Mouse (Mus musculus): ENCODE measurements around the gene Olfr118. TPM values are rescaled to one million over a fixed set of nuclear protein-coding genes. Genes with fewer than 3 reads are reported as not detected.
"Not testable (repeated sequence)": the region's sequence is repeated elsewhere in the genome, so short reads cannot be mapped to it uniquely, and the experiment has no call there.

The Olfr118 gene
- not detected in 2 replicates for polyA plus RNA-seq (2014; fragmentation: Nextera tagmentation; extraction: Ambion mirVana)

- H3K9ac ChIP-seq (ENCODE audit: low read depth, low read length): no peak within 1 kb of the TSS
- no peaks in the 10 kb centered on the region for H3K27me3 ChIP-seq (ENCODE audit: control insufficient read depth, insufficient read depth, low read length)
- H3K4me2 ChIP-seq: no peak within 1 kb of the TSS
- H3K4me3 ChIP-seq (ENCODE audit: low read depth, low read length): no peak within 1 kb of the TSS
- no peaks in the 10 kb centered on the region for H3K4me1 ChIP-seq (ENCODE audit: control insufficient read depth, insufficient read depth, low read length)
- no peaks in the 10 kb centered on the region for H3K36me3 ChIP-seq (ENCODE audit: control insufficient read depth, insufficient read depth, low read length)
- H3K9me3 ChIP-seq (replicated peaks; ENCODE audit: control insufficient read depth, low read length): no peaks in the 10 kb centered on the region
- no peak within 1 kb of the TSS for H3K27ac ChIP-seq (ENCODE audit: low read depth, low read length)
- 56% methylated on average over 2 of the region's 2 CpGs for WGBS (ENCODE audit: insufficient replicate concordance)
- no peak for ATAC-seq (replicated peaks; ENCODE audit: insufficient number of reproducible peaks, low FRiP score, low TSS enrichment)
Measured at GRCm38 (mm10) chr17:37666688-37667087, at the start of gene Olfr118. Gene Olfr118, plus strand, starts transcription at chr17:37666988.

- no peak within 1 kb of the TSS for H3K27ac ChIP-seq (ENCODE audit: low read depth, low read length)
- no peak for ATAC-seq (replicated peaks; ENCODE audit: insufficient number of reproducible peaks, low FRiP score, low TSS enrichment)
- H3K9ac ChIP-seq (ENCODE audit: low read depth, low read length): no peak within 1 kb of the TSS
- no peaks in the 10 kb centered on the region for H3K36me3 ChIP-seq (ENCODE audit: control insufficient read depth, insufficient read depth, low read length)
- no peaks in the 10 kb centered on the region for H3K27me3 ChIP-seq (ENCODE audit: control insufficient read depth, insufficient read depth, low read length)
- no peak within 1 kb of the TSS for H3K4me2 ChIP-seq
- 69% methylated on average over 2 of the region's 2 CpGs for WGBS (ENCODE audit: insufficient replicate concordance)
- peaks cover 4% of the 10 kb centered on the region; the same call in 1 of the 2 replicates for H3K9me3 ChIP-seq (replicated peaks; ENCODE audit: control insufficient read depth, low read length)
- H3K4me3 ChIP-seq (ENCODE audit: low read depth, low read length): no peak within 1 kb of the TSS
- H3K4me1 ChIP-seq (ENCODE audit: control insufficient read depth, insufficient read depth, low read length): no peaks in the 10 kb centered on the region
Measured at GRCm38 (mm10) chr17:37627009-37627408, 39.8 kb upstream of the Olfr118 start, which contains the start of the genes Olfr115 and Olfr116. Gene Olfr115, minus strand, starts transcription at chr17:37627109. Gene Olfr116, minus strand, starts transcription at chr17:37627199.

GRCm38 (mm10) chr17:37663682-37664081, 3.1 kb upstream of the Olfr118 start, which contains the start of gene Olfr117:
Gene Olfr117, minus strand, starts transcription at chr17:37663782.
- Histone ChIP-seq H3K4me1 (ENCODE audit: control insufficient read depth, insufficient read depth, low read length) (no peaks in the 10 kb centered on the region), H3K36me3 (ENCODE audit: control insufficient read depth, insufficient read depth, low read length) (no peaks in the 10 kb centered on the region), H3K27ac (ENCODE audit: low read depth, low read length) (no peak within 1 kb of the TSS), H3K4me2 (no peak within 1 kb of the TSS), H3K27me3 (ENCODE audit: control insufficient read depth, insufficient read depth, low read length) (no peaks in the 10 kb centered on the region), H3K4me3 (ENCODE audit: low read depth, low read length) (no peak within 1 kb of the TSS), H3K9me3 (replicated peaks; ENCODE audit: control insufficient read depth, low read length) (no peaks in the 10 kb centered on the region), H3K9ac (ENCODE audit: low read depth, low read length) (no peak within 1 kb of the TSS)
- WGBS (ENCODE audit: insufficient replicate concordance): 39% methylated on average over 1 of the region's 1 CpGs
- no peak for ATAC-seq (replicated peaks; ENCODE audit: insufficient number of reproducible peaks, low FRiP score, low TSS enrichment)

- H3K27ac ChIP-seq (ENCODE audit: low read depth, low read length); H3K4me2 ChIP-seq; H3K36me3 ChIP-seq (ENCODE audit: control insufficient read depth, insufficient read depth, low read length); H3K4me1 ChIP-seq (ENCODE audit: control insufficient read depth, insufficient read depth, low read length); ATAC-seq (replicated peaks; ENCODE audit: insufficient number of reproducible peaks, low FRiP score, low TSS enrichment); H3K9me3 ChIP-seq (replicated peaks; ENCODE audit: control insufficient read depth, low read length); H3K27me3 ChIP-seq (ENCODE audit: control insufficient read depth, insufficient read depth, low read length); H3K9ac ChIP-seq (ENCODE audit: low read depth, low read length); H3K4me3 ChIP-seq (ENCODE audit: low read depth, low read length): not testable (repeated sequence)
- WGBS (ENCODE audit: insufficient replicate concordance): 61% methylated on average over 1 of the region's 1 CpGs
Measured at GRCm38 (mm10) chr17:37696264-37696663, 29.5 kb downstream of the Olfr118 start, which contains the start of gene Olfr119. Gene Olfr119, plus strand, starts transcription at chr17:37696564.

- no peaks in the 10 kb centered on the region for H3K9me3 ChIP-seq (replicated peaks; ENCODE audit: control insufficient read depth, low read length)
- H3K9ac ChIP-seq (ENCODE audit: low read depth, low read length): no peak within 1 kb of the TSS
- no peaks in the 10 kb centered on the region for H3K27me3 ChIP-seq (ENCODE audit: control insufficient read depth, insufficient read depth, low read length)
- 56% methylated on average over 1 of the region's 1 CpGs for WGBS (ENCODE audit: insufficient replicate concordance)
- H3K36me3 ChIP-seq (ENCODE audit: control insufficient read depth, insufficient read depth, low read length): no peaks in the 10 kb centered on the region
- H3K4me3 ChIP-seq (ENCODE audit: low read depth, low read length): no peak within 1 kb of the TSS
- no peaks in the 10 kb centered on the region for H3K4me1 ChIP-seq (ENCODE audit: control insufficient read depth, insufficient read depth, low read length)
- no peak within 1 kb of the TSS for H3K27ac ChIP-seq (ENCODE audit: low read depth, low read length)
- no peak within 1 kb of the TSS for H3K4me2 ChIP-seq
- no peak for ATAC-seq (replicated peaks; ENCODE audit: insufficient number of reproducible peaks, low FRiP score, low TSS enrichment)
Measured at GRCm38 (mm10) chr17:37721508-37721907, 54.7 kb downstream of the Olfr118 start, which contains the start of gene Olfr120. Gene Olfr120, plus strand, starts transcription at chr17:37721808.

Other genes starting within 250 kb of the Olfr118 start
- not detected in 2 replicates for gene Olfr108, start 221.5 kb upstream of the Olfr118 start, polyA plus RNA-seq (2014; fragmentation: Nextera tagmentation; extraction: Ambion mirVana)
- not detected in 2 replicates for gene Olfr109, start 208.1 kb upstream of the Olfr118 start, polyA plus RNA-seq (2014; fragmentation: Nextera tagmentation; extraction: Ambion mirVana)
- gene H2-M2, start 183.4 kb upstream of the Olfr118 start, polyA plus RNA-seq (2014; fragmentation: Nextera tagmentation; extraction: Ambion mirVana): not detected in 2 replicates
- not detected in 2 replicates for gene Olfr110, start 174.5 kb upstream of the Olfr118 start, polyA plus RNA-seq (2014; fragmentation: Nextera tagmentation; extraction: Ambion mirVana)
- not detected in 2 replicates for gene Olfr111, start 159.0 kb upstream of the Olfr118 start, polyA plus RNA-seq (2014; fragmentation: Nextera tagmentation; extraction: Ambion mirVana)
- gene Olfr112, start 97.5 kb upstream of the Olfr118 start, polyA plus RNA-seq (2014; fragmentation: Nextera tagmentation; extraction: Ambion mirVana): not detected in 2 replicates
- not detected in 2 replicates for gene Olfr113, start 89.3 kb upstream of the Olfr118 start, polyA plus RNA-seq (2014; fragmentation: Nextera tagmentation; extraction: Ambion mirVana)
- not detected in 2 replicates for gene Olfr114, start 74.2 kb upstream of the Olfr118 start, polyA plus RNA-seq (2014; fragmentation: Nextera tagmentation; extraction: Ambion mirVana)
- gene Olfr115, start 39.9 kb upstream of the Olfr118 start, polyA plus RNA-seq (2014; fragmentation: Nextera tagmentation; extraction: Ambion mirVana): not detected in 2 replicates
- gene Olfr116, start 39.8 kb upstream of the Olfr118 start, polyA plus RNA-seq (2014; fragmentation: Nextera tagmentation; extraction: Ambion mirVana): not detected in 2 replicates
- not detected in 2 replicates for gene Olfr117, start 3.2 kb upstream of the Olfr118 start, polyA plus RNA-seq (2014; fragmentation: Nextera tagmentation; extraction: Ambion mirVana)
- not detected in 2 replicates for gene Olfr119, start 29.6 kb downstream of the Olfr118 start, polyA plus RNA-seq (2014; fragmentation: Nextera tagmentation; extraction: Ambion mirVana)
- not detected in 2 replicates for gene Olfr120, start 54.8 kb downstream of the Olfr118 start, polyA plus RNA-seq (2014; fragmentation: Nextera tagmentation; extraction: Ambion mirVana)
- gene Olfr121, start 81.9 kb downstream of the Olfr118 start, polyA plus RNA-seq (2014; fragmentation: Nextera tagmentation; extraction: Ambion mirVana): not detected in 2 replicates
- not detected in 2 replicates for gene Olfr122, start 101.6 kb downstream of the Olfr118 start, polyA plus RNA-seq (2014; fragmentation: Nextera tagmentation; extraction: Ambion mirVana)
- gene Olfr123, start 126.5 kb downstream of the Olfr118 start, polyA plus RNA-seq (2014; fragmentation: Nextera tagmentation; extraction: Ambion mirVana): not detected in 2 replicates
- not detected in 2 replicates for gene Olfr124, start 132.9 kb downstream of the Olfr118 start, polyA plus RNA-seq (2014; fragmentation: Nextera tagmentation; extraction: Ambion mirVana)
- gene Olfr125, start 166.0 kb downstream of the Olfr118 start, polyA plus RNA-seq (2014; fragmentation: Nextera tagmentation; extraction: Ambion mirVana): not detected in 2 replicates
- not detected in 2 replicates for gene Olfr126, start 180.5 kb downstream of the Olfr118 start, polyA plus RNA-seq (2014; fragmentation: Nextera tagmentation; extraction: Ambion mirVana)
- gene Olfr127, start 233.4 kb downstream of the Olfr118 start, polyA plus RNA-seq (2014; fragmentation: Nextera tagmentation; extraction: Ambion mirVana): not detected in 2 replicates

All from heart, embryonic 11.5 days (tissue).